Mouse (Mus musculus): Measurements from ENCODE around the gene Raet1e.
"Not testable (repeated sequence)": the region's sequence is repeated elsewhere in the genome, so short reads cannot be mapped to it uniquely, and the experiment has no call there.

The Raet1e gene

DNA sequence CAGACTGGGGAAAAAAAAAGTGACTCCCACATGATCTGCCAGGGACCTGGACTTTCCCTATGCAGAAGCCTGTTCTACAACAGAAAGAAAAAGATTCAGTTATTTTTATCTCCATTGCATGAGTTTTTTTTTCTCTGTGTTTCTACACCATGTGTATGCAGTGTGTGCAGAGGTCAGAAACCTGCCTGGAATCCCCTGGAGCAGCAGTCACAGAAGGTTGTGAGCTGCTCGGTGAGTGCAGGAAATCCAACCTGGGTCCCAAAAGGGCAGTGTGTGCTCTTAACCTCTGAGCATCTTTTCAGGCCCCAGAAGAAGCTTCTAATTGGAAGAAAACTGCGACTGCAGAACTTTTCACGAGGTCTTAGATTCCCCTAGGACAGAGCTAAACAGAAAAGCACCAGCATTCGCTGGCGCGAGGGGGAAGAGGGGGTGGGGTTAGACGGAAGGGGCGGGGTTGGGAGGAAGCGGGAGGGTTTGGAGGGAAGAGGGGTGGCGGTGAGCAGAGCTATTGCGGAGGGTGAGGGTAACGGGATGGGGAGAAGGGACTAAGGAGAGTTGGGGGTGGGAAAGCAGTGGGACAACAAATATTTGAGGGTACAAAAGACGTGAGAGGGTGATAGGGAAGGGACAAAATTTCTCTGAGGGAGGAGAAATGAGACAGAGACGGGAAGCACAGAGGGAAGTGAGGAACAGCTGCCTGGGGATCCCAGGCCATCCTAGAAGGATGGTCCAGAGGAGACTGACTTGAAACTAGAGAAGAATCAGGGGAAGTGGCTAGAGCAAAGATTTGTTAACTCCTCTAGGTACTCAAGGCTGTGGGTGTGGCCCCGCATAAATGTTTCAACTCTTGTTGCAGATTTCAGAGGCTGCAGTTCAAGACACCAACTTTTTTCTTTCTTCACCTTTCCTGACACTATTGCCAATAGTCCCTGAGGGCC, 203.3 kb downstream of the Raet1e start:
- not testable (repeated sequence) for DNase-seq (ENCODE audit: low read depth, low spot score)

DNA sequence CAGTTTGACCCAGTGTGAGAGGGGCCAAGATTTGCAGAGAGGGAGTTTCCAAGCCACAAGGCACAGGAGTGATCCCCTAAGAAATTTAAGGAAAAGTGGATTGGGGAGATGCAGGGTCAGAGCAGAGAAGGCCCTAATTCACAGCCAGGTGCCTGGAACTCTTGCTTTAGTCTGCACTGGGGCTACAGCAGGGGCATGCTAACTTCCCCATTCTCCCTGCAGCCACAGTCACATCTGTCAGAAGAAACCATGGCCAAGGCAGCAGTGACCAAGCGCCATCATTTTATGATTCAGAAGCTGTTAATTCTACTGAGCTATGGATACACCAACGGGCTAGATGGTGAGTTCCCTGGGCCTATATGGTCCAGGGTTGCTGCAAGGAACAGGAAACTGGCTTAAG, 204.1 kb downstream of the Raet1e start:
- DNase-seq (ENCODE audit: low read depth, low spot score) = not testable (repeated sequence)

DNA sequence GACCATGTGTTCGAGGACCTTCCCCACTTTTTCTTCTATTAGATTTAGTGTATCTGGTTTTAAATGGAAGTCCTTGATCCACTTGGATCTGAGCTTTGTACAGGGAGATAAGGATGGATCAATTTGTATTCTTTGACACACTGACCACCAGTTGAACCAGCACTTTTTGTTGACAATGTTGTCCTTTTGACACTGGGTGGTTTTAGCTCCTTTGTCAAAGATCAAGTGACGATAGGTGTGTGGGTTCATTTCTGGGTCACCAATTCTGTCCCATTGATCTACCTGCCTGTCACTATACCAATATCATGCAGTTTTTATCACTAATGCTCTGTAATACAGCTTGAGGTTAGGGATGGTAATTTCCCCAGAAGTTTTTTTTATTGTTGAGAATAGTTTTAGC, 206.5 kb downstream of the Raet1e start:
- not testable (repeated sequence) for DNase-seq (ENCODE audit: low read depth, low spot score)

DNA sequence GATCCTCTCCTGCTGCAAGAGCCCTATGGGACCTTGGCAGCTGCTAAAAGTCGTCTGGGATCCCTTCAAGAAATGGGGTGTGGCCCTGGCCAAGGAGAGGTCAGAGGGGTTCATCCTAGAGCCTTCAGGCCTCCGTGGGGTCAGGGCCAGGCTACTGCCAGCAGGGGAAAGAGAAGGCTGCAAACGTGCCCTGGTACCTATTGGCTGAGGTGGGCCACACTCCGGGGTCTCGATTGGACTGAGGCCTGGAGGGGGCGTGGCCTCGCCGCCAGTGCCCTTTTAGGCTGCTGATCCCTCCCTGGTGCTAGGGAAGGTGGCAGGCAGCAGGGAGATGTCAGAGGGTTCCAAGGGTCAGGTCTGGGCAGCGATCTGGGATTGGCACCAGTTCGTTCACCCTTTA, 222.9 kb downstream of the Raet1e start:
- not testable (repeated sequence) for DNase-seq (ENCODE audit: low read depth, low spot score)

DNA sequence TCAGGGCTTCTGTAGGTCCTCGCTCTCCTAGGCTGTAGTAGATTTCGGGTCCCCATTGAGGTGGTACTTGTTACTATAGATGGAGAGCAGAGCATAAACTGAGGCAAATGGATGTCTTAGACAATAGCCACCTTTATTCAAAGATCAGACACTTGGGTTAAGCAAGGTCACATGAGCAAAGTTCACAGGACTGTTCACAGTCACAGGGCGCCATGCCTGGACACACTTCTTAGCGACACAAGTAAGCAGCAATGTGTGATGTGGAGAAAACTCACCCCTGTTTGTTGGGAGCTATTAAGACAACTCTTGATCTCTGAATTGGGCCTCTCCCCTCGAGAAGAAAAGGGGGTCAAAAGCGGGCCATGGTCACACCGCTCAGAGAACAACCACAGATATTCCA, 231.8 kb downstream of the Raet1e start:
- DNase-seq (ENCODE audit: low read depth, low spot score) = not testable (repeated sequence)

DNA sequence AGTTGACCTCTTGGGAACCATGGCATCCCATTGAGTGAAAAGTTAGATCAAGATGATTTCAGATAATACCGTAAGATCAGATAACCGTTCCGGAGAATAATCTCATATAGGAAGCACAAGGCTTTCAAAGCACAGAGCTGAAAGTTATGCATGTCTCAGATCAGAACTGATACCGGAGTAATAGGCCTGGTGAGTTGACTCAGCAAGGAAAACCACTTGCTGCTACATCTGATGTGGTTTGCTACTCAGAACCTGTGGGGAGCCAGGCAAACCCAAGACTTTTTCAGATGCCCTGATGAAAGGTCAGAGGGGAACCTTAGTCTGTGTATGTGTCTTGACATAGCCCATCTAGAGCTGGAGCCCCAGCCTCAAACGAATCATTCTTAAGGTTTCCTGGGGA, 233.2 kb downstream of the Raet1e start:
- DNase-seq (ENCODE audit: low read depth, low spot score) = not testable (repeated sequence)

DNA sequence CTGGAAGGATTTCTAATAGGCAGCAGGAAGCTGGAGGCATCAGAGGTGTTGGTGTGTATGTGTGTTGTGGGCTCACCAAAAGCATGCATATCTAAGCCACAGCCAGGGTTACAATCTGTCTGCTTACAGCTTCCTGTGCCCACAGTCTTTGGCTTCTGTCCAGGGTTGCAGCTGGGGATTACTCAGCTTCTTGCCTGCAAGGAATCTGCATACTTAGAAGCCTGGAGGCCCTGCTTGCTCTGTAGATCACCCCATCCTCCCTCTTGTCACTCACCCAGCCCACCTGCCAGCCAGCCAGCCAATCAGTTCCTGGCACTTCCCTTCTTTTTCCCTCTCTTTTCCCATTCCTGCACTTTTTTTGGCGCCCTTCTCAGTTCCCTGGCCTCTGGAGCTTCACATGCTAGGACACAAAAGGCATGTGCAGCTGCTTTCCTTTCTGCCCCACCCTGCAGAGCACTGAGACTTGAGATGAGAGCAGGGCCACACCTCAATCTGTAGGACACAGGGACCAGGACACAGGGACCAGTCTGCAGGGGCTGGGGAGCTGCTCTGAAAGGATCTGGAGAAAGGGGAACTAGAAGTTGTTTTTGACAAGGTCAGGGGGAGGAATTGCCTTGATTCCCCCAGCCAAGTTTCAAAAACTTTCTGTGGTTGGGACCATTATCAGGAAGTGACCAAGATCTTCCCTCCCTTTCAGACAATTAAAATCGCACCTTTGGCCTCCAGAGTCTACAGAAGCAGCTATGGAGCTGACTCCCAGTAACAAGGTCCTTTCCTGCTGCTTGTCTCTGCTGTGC, 234.9 kb downstream of the Raet1e start:
- not testable (repeated sequence) for DNase-seq (ENCODE audit: low read depth, low spot score)

DNA sequence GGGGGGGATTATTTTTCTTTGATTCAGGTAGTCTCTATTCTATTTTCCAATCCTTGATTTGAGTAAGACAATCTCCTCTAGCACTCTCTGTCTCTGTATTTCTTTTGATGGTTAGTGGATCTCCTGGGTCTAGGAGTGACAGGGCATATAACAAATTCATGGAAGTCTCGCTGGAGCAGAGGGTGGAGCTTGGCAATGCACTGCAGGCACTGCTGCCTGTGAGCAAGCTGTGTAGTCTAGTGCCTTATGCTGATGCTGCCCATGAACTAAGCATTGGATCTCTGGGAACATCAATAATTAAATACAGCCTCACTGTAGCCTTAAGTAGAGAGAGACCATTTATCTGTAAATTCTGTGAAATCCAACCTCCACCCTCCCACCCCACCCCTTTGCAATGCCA, 238.3 kb downstream of the Raet1e start:
- not testable (repeated sequence) for DNase-seq (ENCODE audit: low read depth, low spot score)

DNA sequence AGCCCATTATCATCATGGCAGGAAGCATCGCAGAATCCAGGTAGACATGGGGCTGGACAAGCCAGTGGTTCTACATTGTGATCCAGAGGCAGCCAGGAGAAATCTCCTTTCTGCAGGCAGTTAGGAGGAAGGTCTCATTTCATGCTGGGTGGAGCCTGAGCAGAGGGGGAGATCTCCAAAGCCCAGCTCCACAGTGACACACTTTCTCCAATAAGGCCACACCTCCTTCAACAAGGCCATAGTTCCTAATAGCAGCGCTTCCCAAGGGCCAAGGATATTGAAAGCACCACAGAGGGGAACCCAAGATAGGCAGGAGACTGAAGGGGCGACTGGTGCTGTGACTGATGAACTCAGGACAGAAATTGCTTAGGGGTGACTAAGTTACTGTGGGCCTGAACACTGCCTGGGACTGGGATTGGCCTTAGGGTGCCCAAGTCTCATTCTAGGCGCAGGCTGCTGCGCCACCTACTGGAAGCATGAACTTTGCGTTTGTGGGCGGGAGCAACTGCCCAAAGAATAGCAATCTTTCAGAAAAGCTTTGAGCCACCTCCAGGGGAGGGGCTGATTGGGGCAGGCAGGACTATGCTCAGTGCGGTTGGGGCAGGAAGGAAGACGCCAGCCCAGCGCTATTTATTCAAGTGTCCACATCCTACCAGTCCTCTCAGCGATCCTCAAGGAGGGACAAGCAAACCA, 244.0 kb downstream of the Raet1e start:
- peak; percentile 2 for DNase-seq (ENCODE audit: low read depth, low spot score)

DNA sequence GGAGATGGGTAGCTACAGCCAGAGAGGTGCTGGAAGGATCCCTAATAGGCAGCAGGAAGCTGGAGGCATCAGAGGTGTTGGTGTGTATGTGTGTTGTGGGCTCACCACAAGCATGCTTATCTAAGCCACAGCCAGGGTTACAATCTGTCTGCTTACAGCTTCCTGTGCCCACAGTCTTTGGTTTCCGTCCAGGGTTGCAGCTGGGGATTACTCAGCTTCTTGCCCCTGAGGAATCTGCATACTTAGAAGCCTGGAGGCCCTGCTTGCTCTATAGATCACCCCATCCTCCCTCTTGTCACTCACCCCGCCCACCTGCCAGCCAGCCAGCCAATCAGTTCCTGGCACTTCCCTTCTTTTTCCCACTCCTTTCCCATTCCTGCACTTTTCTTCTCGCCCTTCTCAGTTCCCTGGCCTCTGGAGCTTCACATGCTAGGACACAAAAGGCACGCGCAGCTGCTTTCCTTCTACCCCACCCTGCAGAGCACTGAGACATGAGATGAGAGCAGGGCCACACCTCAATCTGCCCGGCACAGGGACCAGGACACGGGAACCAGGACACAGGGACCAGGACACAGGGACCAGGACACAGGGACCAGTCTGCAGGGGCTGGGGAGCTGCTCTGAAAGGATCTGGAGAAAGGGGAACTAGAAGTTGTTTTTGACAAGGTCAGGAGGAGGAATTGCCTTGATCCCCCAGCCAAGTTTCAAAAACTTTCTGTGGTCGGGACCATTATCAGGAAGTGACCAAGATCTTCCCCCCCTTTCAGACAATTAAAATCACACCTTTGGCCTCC, 255.5 kb downstream of the Raet1e start:
- DNase-seq (ENCODE audit: low read depth, low spot score) = not testable (repeated sequence)
